Mouse (Mus musculus) neural tube, embryonic 10.5 days (tissue): ENCODE measurements around the gene Nt5dc1.

Source experiments
- DNase-seq: peaks from one replicate; pipeline ENCODE4 v3.0.0-alpha.2; 2017; ENCODE audit warnings: low spot score; ENCODE audit errors: extremely low spot score

Nt5dc1 gene

GRCm38 (mm10) chr10:34246106-34246505 lies 172.2 kb downstream of the Nt5dc1 start:
- no peak for DNase-seq

GRCm38 (mm10) chr10:34244745-34245144 lies 173.6 kb downstream of the Nt5dc1 start:
- no peak for DNase-seq

DNA sequence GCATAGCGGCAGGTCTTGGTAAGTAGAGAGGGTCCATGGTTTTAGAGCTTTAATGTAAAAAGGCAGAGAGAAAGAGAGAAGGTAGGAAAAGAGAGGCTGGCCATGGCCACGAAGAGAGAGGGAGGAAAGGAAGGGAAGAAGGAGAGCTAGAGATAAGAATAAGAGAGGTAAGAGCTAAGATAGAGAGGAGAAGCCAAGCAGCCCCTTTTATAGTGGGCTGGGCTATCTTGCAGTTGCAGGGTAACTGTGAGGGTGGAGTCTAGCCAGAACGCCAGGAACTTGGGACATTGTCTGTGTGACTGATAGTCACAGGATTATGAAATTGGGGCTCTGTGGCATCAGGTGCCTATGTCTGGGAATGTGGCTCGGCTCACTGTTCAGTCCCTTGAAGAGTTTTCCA lies 179.8 kb downstream of the Nt5dc1 start:
- DNase-seq, result no peak
